Mouse (Mus musculus) ES-Bruce4 (cell line): ENCODE measurements at regions not wholly inside any gene's neighbourhood (a gene's known extent, or its start where the extent isn't known, plus 50 kb on each side); places are given as distances from the start of the nearest gene placed in this dataset.

Source experiments
- CTCF ChIP-seq: IDR thresholded peaks from one replicate; pipeline ENCODE4 v1.8.1; 2011; ENCODE audit warnings: low read depth, low read length
- EP300 ChIP-seq: IDR thresholded peaks from 2 replicates; pipeline ENCODE4 v1.6.1; 2011; ENCODE audit warnings: low read depth, low read length; ENCODE audit not compliant: insufficient read depth

DNA sequence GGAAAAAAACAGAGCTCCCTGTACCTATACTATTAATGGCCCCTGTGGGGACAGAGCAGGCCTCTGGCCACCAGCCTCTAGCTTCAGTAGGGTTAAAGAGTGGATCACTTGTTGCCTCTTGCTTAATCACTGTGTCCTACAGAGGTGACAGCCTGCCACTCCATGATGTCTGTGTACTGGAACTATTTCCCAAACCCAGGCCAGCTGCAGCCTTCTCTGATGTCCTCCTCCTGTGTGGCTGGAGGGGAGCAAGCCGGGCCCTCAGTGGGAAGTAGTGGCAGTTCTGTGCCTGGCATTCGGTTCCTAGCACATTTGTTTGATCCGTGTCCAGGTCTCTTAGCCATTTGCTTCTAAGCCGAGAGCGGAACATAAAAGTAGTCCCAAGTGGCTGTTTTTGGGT is 207.7 kb upstream of the Cadm1 start:
- TF ChIP-seq CTCF, result no peak
- no peak for TF ChIP-seq EP300
